Mouse (Mus musculus): ENCODE results near the gene Pim1. TPM values are rescaled to one million over a fixed set of nuclear protein-coding genes. Genes with fewer than 3 reads are reported as not detected.
"Not testable (repeated sequence)": the region's sequence is repeated elsewhere in the genome, so short reads cannot be mapped to it uniquely, and the experiment has no call there.

Gene Pim1
- polyA plus RNA-seq (2015; fragmentation: Nextera tagmentation; extraction: Ambion mirVana) = 9.0 and 15.8 TPM in 2 replicates

DNA sequence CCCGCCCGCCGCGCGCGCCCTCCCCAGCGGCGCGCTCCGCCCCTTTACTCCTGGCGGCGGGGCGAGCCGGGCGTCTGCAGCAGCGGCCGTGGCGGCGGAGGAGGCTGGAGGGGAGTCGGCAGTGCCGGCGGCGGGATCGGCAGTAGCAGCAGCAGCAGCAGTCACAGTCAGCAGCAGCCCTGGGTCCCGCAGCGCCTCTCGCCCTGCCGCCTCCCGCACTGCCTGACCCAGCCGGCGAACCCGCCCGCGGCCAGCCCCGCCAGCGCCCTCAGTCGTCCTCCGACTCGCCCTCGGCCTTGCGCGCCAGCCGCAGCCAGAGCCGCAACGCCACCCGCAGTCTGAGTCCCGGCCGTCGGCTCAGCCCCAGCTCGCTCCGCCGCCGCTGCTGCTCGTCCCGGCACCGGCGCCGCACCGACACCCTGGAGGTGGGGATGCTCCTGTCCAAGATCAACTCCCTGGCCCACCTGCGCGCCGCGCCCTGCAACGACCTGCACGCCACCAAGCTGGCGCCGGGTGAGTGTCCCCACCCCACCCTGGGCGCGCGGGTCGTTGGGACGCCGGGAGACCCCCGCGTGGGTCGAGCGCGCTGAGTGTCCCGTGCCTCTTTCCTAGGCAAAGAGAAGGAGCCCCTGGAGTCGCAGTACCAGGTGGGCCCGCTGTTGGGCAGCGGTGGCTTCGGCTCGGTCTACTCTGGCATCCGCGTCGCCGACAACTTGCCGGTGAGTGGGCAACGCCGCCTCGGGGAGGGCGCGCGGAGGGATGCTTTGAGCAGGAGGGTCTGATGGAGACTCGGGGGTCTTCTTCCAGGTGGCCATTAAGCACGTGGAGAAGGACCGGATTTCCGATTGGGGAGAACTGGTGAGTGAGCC is at the start of gene Pim1:
Gene Pim1, plus strand, starts transcription at position 41 of the 869 bp plus-strand sequence.
- peak; percentile 56 for ATAC-seq (ENCODE audit: low FRiP score)
- Histone ChIP-seq H3K9me3 (replicated peaks) (no peaks in the 10 kb centered on the region), H3K4me2 (peak within 1 kb of the TSS; percentile 74), H3K27ac (replicated peaks) (peak within 1 kb of the TSS; percentile 90), H3K36me3 (peaks cover 7% of the 10 kb centered on the region; the same call in 1 of the 2 replicates), H3K9ac (replicated peaks) (peak within 1 kb of the TSS; percentile 65), H3K4me1 (peaks cover 34% of the 10 kb centered on the region), H3K4me3 (replicated peaks) (peak within 1 kb of the TSS; percentile 63), H3K27me3 (replicated peaks) (no peaks in the 10 kb centered on the region)
- WGBS = under 1% methylated on average over 85 of the region's 99 CpGs

DNA sequence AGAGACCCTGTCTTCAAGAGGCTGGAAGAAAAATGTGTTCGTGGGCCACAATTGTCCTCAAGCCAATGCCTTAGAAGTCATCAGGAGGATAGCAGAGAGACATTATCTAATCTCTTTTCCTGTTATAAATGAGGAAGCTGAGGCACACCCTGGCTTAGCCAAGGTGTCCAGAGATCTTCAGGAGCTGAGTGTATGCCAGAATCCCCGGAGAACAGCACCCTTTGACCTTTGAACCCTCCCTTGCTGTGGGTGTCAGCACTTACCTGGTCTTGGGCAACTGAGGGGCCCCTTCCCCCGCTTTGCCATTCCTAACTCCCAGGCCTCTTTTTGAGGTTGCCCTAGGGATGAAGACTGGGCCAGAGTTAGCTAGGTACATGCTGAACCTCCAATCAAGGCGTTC is 49.0 kb upstream of the Pim1 start:
- peaks cover 28% of the 10 kb centered on the region for H3K4me1 ChIP-seq
- H3K27me3 ChIP-seq (replicated peaks) = no peaks in the 10 kb centered on the region
- no peak overlapping the region for H3K9ac ChIP-seq (replicated peaks)
- no peak overlapping the region for H3K4me2 ChIP-seq
- no peak overlapping the region for H3K4me3 ChIP-seq (replicated peaks)
- no peak overlapping the region for H3K27ac ChIP-seq (replicated peaks)
- no peaks in the 10 kb centered on the region for H3K9me3 ChIP-seq (replicated peaks)
- H3K36me3 ChIP-seq = no peaks in the 10 kb centered on the region
- no peak for ATAC-seq (ENCODE audit: low FRiP score)
- WGBS = 84% methylated on average over 4 of the region's 4 CpGs

DNA sequence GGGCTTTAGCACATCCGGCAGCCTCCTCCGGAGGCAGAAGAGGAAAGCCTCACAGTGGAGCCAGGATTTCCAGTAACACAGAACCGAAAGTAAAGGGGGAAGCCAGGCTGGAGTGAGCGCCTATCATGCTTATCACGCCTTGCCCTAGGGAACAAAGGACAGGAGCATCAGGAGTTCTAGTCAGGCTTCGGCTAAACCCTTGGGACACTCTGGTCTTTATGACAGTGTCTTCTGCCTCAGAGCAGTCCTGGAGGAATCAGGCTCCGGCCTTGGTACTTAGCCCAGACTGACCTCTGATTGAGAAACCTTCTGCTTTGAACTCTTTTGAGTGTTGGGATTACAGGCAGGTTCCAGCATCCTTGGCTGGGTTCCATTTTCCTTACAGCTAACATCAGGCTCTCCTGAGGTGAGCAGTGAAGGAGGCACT is 48.4 kb upstream of the Pim1 start:
- Histone ChIP-seq H3K9ac (replicated peaks) (no peak overlapping the region), H3K27me3 (replicated peaks) (no peaks in the 10 kb centered on the region), H3K4me2 (no peak overlapping the region), H3K9me3 (replicated peaks) (no peaks in the 10 kb centered on the region), H3K4me1 (peaks cover 22% of the 10 kb centered on the region), H3K36me3 (no peaks in the 10 kb centered on the region), H3K4me3 (replicated peaks) (no peak overlapping the region), H3K27ac (replicated peaks) (no peak overlapping the region)
- 59% methylated on average over 7 of the region's 7 CpGs for WGBS
- no peak for ATAC-seq (ENCODE audit: low FRiP score)

DNA sequence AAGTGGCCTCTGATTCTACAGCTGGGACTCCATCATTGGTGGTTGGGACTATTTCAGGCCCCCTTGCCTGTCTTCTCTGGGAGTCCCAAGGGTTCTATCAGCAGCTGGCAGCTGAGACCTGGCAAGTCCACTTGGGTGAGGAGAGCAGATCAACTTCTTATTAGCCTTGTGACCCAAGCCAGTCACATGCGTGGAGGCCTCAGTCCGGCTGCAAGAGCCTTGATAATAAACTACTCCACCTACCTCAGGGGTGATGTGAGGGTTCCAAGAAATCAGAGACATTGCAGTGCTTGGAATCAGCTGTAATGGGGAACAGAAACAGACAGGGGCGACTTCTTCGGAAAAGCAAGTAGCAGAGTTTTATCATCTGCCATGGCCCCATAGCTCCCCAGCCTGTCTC is 46.8 kb upstream of the Pim1 start:
- no peak overlapping the region for H3K9ac ChIP-seq (replicated peaks)
- H3K4me1 ChIP-seq = peaks cover 9% of the 10 kb centered on the region
- H3K4me3 ChIP-seq (replicated peaks) = no peak overlapping the region
- no peak overlapping the region for H3K27ac ChIP-seq (replicated peaks)
- no peak overlapping the region for H3K4me2 ChIP-seq
- no peak for ATAC-seq (ENCODE audit: low FRiP score)
- WGBS = 82% methylated on average over 4 of the region's 4 CpGs
- H3K27me3 ChIP-seq (replicated peaks) = no peaks in the 10 kb centered on the region
- H3K9me3 ChIP-seq (replicated peaks) = no peaks in the 10 kb centered on the region
- no peaks in the 10 kb centered on the region for H3K36me3 ChIP-seq

DNA sequence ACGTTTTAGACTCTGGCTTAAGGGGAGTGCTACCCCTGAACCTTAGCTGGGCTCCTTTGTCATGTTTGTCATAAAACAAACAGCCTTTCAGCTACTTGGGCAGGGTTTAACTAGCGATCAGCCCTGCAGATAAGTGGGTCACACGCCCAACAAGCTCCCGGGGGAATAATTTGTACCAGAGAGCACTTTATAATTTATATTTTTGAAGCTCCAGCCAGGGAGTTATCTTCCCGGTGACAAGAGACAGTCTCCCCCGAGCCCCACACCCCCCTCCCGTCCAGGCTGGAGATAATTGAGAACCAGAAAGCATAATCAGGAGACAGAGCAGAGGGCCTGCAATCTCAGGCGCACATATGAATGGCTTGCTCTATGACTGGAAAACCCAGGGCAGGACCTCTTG is 45.5 kb upstream of the Pim1 start:
- 16% methylated on average over 8 of the region's 8 CpGs for WGBS
- Histone ChIP-seq H3K27ac (replicated peaks) (no peak overlapping the region), H3K9ac (replicated peaks) (no peak overlapping the region), H3K4me1 (peaks cover 9% of the 10 kb centered on the region), H3K4me2 (no peak overlapping the region), H3K4me3 (replicated peaks) (no peak overlapping the region), H3K9me3 (replicated peaks) (no peaks in the 10 kb centered on the region), H3K27me3 (replicated peaks) (no peaks in the 10 kb centered on the region), H3K36me3 (no peaks in the 10 kb centered on the region)
- ATAC-seq (ENCODE audit: low FRiP score) = no peak

DNA sequence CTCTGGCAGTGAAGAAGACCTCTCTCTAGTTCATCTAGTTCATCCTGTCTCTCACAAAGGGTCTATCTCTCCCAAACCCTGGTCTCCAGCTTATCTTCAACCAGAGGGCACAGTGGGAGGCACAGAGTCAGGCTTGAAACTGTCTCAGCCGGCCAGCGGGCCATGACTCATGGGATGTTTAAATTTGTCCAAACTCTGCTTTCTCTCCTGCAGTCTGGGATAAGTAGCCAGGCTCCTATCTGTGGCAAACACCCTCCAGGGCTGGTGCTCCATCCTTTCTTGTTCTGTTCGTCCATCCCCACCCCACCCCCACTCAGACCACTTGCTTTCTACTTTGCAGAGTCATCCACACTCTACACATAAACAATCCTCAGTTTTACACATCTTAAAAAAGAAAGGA is 43.2 kb upstream of the Pim1 start:
- Histone ChIP-seq H3K4me2 (no peak overlapping the region), H3K4me3 (replicated peaks) (no peak overlapping the region), H3K4me1 (peaks cover 19% of the 10 kb centered on the region), H3K36me3 (no peaks in the 10 kb centered on the region), H3K27me3 (replicated peaks) (no peaks in the 10 kb centered on the region), H3K27ac (replicated peaks) (no peak overlapping the region), H3K9ac (replicated peaks) (no peak overlapping the region), H3K9me3 (replicated peaks) (no peaks in the 10 kb centered on the region)
- 74% methylated on average over 3 of the region's 3 CpGs for WGBS
- ATAC-seq (ENCODE audit: low FRiP score) = no peak

DNA sequence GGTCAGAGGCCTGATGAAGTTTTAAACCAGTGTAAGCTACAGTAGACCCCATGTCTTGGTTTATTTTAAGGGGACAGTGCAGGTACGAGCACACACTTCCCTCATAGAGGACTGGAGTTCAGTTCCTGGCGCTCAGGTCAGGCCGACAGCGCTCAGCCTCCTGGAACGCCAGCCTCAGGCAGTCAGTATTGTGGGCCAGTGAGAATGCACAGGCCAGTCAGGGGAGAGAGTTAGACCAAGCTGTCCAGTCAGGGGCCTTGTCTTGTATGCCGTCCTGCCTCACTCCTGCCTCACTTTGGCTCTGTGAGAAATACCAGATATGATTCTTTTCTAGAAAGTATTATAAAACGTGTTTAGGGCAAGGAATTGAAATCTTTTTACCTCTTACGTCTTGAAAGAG is 42.5 kb upstream of the Pim1 start:
- Histone ChIP-seq H3K27me3 (replicated peaks) (no peaks in the 10 kb centered on the region), H3K27ac (replicated peaks) (no peak overlapping the region), H3K4me3 (replicated peaks) (no peak overlapping the region), H3K4me1 (peaks cover 19% of the 10 kb centered on the region), H3K9me3 (replicated peaks) (no peaks in the 10 kb centered on the region), H3K4me2 (no peak overlapping the region), H3K36me3 (no peaks in the 10 kb centered on the region), H3K9ac (replicated peaks) (no peak overlapping the region)
- ATAC-seq (ENCODE audit: low FRiP score) = no peak
- WGBS = 68% methylated on average over 8 of the region's 8 CpGs

DNA sequence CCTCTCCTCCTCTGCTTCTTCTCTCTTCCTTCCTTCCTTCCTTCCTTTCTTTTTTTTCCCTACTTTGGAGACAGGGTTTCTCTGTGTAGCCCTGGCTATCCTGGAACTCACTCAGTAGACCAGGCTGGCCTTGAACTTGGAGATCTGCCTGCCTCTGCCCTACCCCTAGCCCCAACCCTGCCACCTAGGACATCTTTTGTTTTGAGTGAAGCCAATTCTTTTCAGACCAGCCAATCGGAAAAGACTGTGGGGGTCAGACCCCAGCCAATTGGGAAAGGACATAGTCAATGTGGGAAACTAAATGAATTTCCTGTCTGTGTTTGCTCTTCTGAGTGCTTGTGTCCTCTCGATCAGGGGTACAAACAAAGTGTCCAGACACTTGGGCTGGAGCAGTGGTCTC is 42.0 kb upstream of the Pim1 start:
- no peaks in the 10 kb centered on the region for H3K36me3 ChIP-seq
- no peak overlapping the region for H3K27ac ChIP-seq (replicated peaks)
- ATAC-seq (ENCODE audit: low FRiP score) = no peak
- no peaks in the 10 kb centered on the region for H3K9me3 ChIP-seq (replicated peaks)
- H3K4me2 ChIP-seq = no peak overlapping the region
- no peak overlapping the region for H3K9ac ChIP-seq (replicated peaks)
- 76% methylated on average over 2 of the region's 2 CpGs for WGBS
- H3K27me3 ChIP-seq (replicated peaks) = no peaks in the 10 kb centered on the region
- H3K4me3 ChIP-seq (replicated peaks) = no peak overlapping the region
- H3K4me1 ChIP-seq = peaks cover 19% of the 10 kb centered on the region

DNA sequence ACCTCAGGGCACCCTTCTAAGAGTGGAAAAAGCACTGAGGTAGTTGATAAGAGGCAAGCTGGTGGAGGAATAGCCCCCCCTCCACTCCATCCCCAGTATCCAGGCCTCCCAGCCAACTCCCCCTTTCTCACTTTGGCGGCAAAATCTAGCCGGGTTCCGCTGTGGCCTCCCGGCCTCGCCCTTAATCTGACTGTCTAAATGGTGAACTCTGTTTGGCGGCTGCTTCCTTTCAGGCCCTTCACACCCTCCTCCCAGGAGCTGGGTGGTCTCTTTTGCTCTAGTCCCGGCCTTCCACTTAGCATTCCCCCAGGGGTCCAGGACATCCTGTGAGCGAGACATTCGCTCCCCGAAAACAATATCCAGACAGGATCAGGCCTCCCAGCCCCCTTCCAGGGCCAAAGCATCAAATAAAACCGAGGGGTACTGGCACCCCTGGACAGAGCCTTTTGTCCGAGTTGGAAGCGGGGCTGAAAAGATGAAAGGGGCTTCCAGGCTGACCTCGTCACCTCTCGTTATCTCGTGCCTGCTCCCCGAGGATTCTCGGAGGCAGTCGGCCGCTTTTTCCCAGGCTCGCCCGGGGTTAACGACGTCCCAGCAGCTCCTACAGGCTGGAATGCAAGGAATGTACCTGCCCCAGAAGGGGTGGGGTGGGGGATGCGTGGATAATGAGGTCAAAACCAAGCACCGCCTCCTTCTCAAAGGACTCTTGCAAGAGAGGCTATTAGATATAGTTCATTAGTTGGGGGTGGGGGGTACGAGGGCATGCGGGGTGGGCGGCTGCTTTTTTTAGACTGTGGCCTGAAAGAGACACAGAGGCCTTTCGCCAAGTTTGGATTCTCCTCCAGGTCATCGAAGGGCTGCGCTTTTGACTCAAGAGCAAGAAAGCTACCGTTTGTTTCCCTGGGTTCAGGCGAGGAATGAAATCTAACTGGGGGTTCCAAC is 39.4 kb upstream of the Pim1 start:
- Histone ChIP-seq H3K4me3 (replicated peaks) (no peak overlapping the region), H3K27me3 (replicated peaks) (no peaks in the 10 kb centered on the region), H3K36me3 (no peaks in the 10 kb centered on the region), H3K4me2 (peak overlapping the region; percentile 43), H3K9me3 (replicated peaks) (no peaks in the 10 kb centered on the region), H3K27ac (replicated peaks) (no peak overlapping the region), H3K9ac (replicated peaks) (no peak overlapping the region), H3K4me1 (peaks cover 12% of the 10 kb centered on the region)
- 7% methylated on average over 34 of the region's 34 CpGs for WGBS
- no peak for ATAC-seq (ENCODE audit: low FRiP score)

DNA sequence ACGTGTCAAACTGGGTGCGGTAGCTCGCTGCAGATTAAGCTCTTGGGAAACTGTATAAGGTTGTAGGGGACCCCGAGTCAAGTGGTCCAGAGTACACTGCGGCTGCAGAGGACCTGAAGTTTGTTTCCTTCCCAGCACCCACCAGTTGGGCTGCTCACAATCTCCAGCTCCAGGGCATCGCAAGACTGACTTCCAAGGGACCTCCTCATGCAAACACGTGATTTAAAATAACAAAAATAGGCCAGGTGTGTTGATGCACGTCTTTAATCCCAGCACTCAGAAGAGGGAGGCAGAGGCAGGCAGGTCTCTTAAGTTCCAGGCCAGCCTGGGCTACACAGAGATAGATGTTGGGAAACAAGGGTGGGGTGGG is 38.7 kb upstream of the Pim1 start:
- no peak overlapping the region for H3K27ac ChIP-seq (replicated peaks)
- WGBS = 32% methylated on average over 8 of the region's 8 CpGs

DNA sequence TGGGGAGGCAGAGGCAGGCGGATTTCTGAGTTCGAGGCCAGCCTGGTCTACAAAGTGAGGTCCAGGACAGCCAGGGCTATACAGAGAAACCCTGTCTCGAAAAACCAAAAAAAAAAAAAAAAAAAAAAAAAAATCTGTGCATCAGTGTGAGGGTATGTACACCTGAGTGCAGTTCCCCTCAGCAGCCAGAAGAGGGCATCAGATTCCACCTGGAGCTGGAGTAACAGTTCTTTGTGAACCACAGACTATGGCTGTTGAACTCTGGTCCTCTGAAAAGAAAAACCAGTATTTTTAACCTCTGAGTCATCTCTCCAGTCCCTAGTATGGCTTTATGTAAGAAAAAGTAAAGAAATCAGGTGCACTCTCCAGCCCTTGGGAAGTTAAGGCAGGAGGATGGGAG is 36.4 kb upstream of the Pim1 start:
- H3K4me2 ChIP-seq; H3K9ac ChIP-seq (replicated peaks); H3K9me3 ChIP-seq (replicated peaks); H3K4me3 ChIP-seq (replicated peaks); H3K27me3 ChIP-seq (replicated peaks); ATAC-seq (ENCODE audit: low FRiP score); H3K36me3 ChIP-seq; H3K27ac ChIP-seq (replicated peaks): not testable (repeated sequence)
- WGBS = 93% methylated on average over 2 of the region's 3 CpGs
- peaks cover 16% of the 10 kb centered on the region for H3K4me1 ChIP-seq

More for the DNA sequence above, 38.7 kb upstream of the Pim1 start:
- Histone ChIP-seq H3K4me1 (peaks cover 12% of the 10 kb centered on the region), H3K36me3 (no peaks in the 10 kb centered on the region), H3K9me3 (replicated peaks) (no peaks in the 10 kb centered on the region), H3K9ac (replicated peaks) (no peak overlapping the region), H3K4me3 (replicated peaks) (no peak overlapping the region), H3K4me2 (0 out of 2 replicates have a peak overlapping the region, but pooled peaks have one; percentile 43), H3K27me3 (replicated peaks) (no peaks in the 10 kb centered on the region)
- no peak for ATAC-seq (ENCODE audit: low FRiP score)
